ENCODE assay signal across 8 mouse cellular contexts in genomic region chr13:55622649-55623541, GRCm38 (mm10). TPM values are rescaled to one million over a fixed set of nuclear protein-coding genes. Genes with fewer than 3 reads are reported as not detected.
DNase-seq lines count a peak whose midpoint lies in the region; ATAC-seq and TF ChIP-seq lines count a peak whose summit lies in the region.

TSS of gene Caml (plus strand) at chr13:55623005.

- H3K4me1 ChIP-seq in forebrain, embryonic 10.5 days: peaks cover 24% of the 10 kb centered on the region
- peaks cover 20% of the 10 kb centered on the region for H3K4me1 ChIP-seq in heart, embryonic 15.5 days (replicated peaks)
- H3K4me1 ChIP-seq in liver, embryonic 14.5 days (replicated peaks; ENCODE audit: control insufficient read depth in 2 of 2, insufficient read depth in 2 of 2, low read length in 1 of 2): peaks cover 11 to 14% of the 10 kb centered on the region in 2 experiments
- H3K4me1 ChIP-seq in neural tube, embryonic 11.5 days (ENCODE audit: control insufficient read depth, insufficient read depth, low read length): peaks cover 5% of the 10 kb centered on the region
- no peaks in the 10 kb centered on the region for H3K4me1 ChIP-seq in stomach, postnatal 0 days (replicated peaks; ENCODE audit: control insufficient read depth, insufficient read depth)

- TF ChIP-seq EP300 in liver, embryonic 14.5 days (IDR thresholded peaks at IDR 0.05; ENCODE audit: low read depth): no peak
- no peak for TF ChIP-seq EP300 in stomach, postnatal 0 days (optimal IDR thresholded peaks at IDR 0.05)

- H3K27me3 ChIP-seq in forebrain, embryonic 10.5 days (ENCODE audit: poor library complexity, severe bottlenecking): no peaks in the 10 kb centered on the region
- H3K27me3 ChIP-seq in heart, embryonic 15.5 days: no peaks in the 10 kb centered on the region
- no peaks in the 10 kb centered on the region for H3K27me3 ChIP-seq in liver, embryonic 14.5 days (ENCODE audit: control insufficient read depth, insufficient read depth, low read length)
- no peaks in the 10 kb centered on the region for H3K27me3 ChIP-seq in neural tube, embryonic 11.5 days (ENCODE audit: control insufficient read depth, insufficient read depth, low read length)
- no peaks in the 10 kb centered on the region for H3K27me3 ChIP-seq in stomach, postnatal 0 days (ENCODE audit: control insufficient read depth, insufficient read depth, low read length)

- H3K4me2 ChIP-seq in heart, embryonic 15.5 days: peak within 1 kb of the TSS; percentile 83
- peak within 1 kb of the TSS; percentile 83 for H3K4me2 ChIP-seq in liver, embryonic 14.5 days (ENCODE audit: low read depth)
- peak within 1 kb of the TSS; percentile 71 for H3K4me2 ChIP-seq in neural tube, embryonic 11.5 days (ENCODE audit: low read depth)
- H3K4me2 ChIP-seq in stomach, postnatal 0 days (replicated peaks; ENCODE audit: low read depth): peak within 1 kb of the TSS; percentile 83

- peaks cover 31% of the 10 kb centered on the region for H3K36me3 ChIP-seq in forebrain, embryonic 10.5 days (replicated peaks)
- peaks cover 13% of the 10 kb centered on the region for H3K36me3 ChIP-seq in heart, embryonic 15.5 days
- H3K36me3 ChIP-seq in liver, embryonic 14.5 days (replicated peaks; ENCODE audit: control insufficient read depth, insufficient read depth, low read depth): peaks cover 4% of the 10 kb centered on the region
- H3K36me3 ChIP-seq in neural tube, embryonic 11.5 days (ENCODE audit: control insufficient read depth, insufficient read depth, low read length): no peaks in the 10 kb centered on the region
- peaks cover 8% of the 10 kb centered on the region; the same call in 1 of the 2 replicates for H3K36me3 ChIP-seq in stomach, postnatal 0 days (ENCODE audit: control insufficient read depth, insufficient read depth, low read length)

- H3K9me3 ChIP-seq in forebrain, embryonic 10.5 days: no peaks in the 10 kb centered on the region
- no peaks in the 10 kb centered on the region for H3K9me3 ChIP-seq in heart, embryonic 15.5 days (replicated peaks)
- H3K9me3 ChIP-seq in liver, embryonic 14.5 days (ENCODE audit: control insufficient read depth, low read length): no peaks in the 10 kb centered on the region
- no peaks in the 10 kb centered on the region for H3K9me3 ChIP-seq in neural tube, embryonic 11.5 days (ENCODE audit: control insufficient read depth, low read length)
- H3K9me3 ChIP-seq in stomach, postnatal 0 days (ENCODE audit: control insufficient read depth, low read length): no peaks in the 10 kb centered on the region

- peak within 1 kb of the TSS; percentile 66 for H3K4me3 ChIP-seq in forebrain, embryonic 10.5 days
- H3K4me3 ChIP-seq in heart, embryonic 15.5 days: peak within 1 kb of the TSS; percentile 74
- H3K4me3 ChIP-seq in liver, embryonic 14.5 days (ENCODE audit: insufficient read depth in 1 of 2, low read depth in 2 of 2, low read length in 2 of 2): peak within 1 kb of the TSS; percentile 78 to 93
- H3K4me3 ChIP-seq in neural tube, embryonic 11.5 days (ENCODE audit: low read depth, low read length): peak within 1 kb of the TSS; percentile 70
- H3K4me3 ChIP-seq in stomach, postnatal 0 days (ENCODE audit: low read depth, low read length): peak within 1 kb of the TSS; percentile 85

- under 1% methylated on average over 59 of the region's 59 CpGs for WGBS in forebrain, embryonic 10.5 days
- WGBS in heart, embryonic 15.5 days: under 1% methylated on average over 59 of the region's 59 CpGs
- under 1% methylated on average over 59 of the region's 59 CpGs for WGBS in liver, embryonic 14.5 days (ENCODE audit: insufficient replicate concordance)
- WGBS in neural tube, embryonic 11.5 days: under 1% methylated on average over 49 of the region's 59 CpGs
- under 1% methylated on average over 59 of the region's 59 CpGs for WGBS in stomach, postnatal 0 days

- TF ChIP-seq CTCF in liver, embryonic 14.5 days (IDR thresholded peaks at IDR 0.05; ENCODE audit: low read depth): no peak
- TF ChIP-seq CTCF in stomach, postnatal 0 days (IDR thresholded peaks at IDR 0.05; ENCODE audit: low read depth): peak; percentile 20; the same call in 1 of the 2 replicates

- DNase-seq in CD8-positive naive resting alpha-beta T cell, adult 2 months (ENCODE audit: low read depth in 2 of 2, low spot score in 2 of 2): peak; percentile 76 to 85
- DNase-seq in c-Kit-positive CD71-negative TER-119-negative erythroid progenitor cells, embryonic 14.5 days (ENCODE audit: low read depth): peak; percentile 93
- peak; percentile 90 for DNase-seq in forebrain, embryonic 10.5 days (ENCODE audit: extremely low spot score, low spot score)
- DNase-seq in kidney, postnatal 25 days: peak; percentile 89 to 92
- DNase-seq in liver, embryonic 14.5 days (ENCODE audit: low read depth in 3 of 3, low spot score in 3 of 3): peak; percentile 86 to 90 (median 87)
- peak; percentile 95 for DNase-seq in neural tube, embryonic 11.5 days (ENCODE audit: low spot score)
- DNase-seq in stomach, postnatal 0 days (ENCODE audit: low spot score): peak; percentile 91

- peak within 1 kb of the TSS; percentile 77 for H3K9ac ChIP-seq in heart, embryonic 15.5 days
- H3K9ac ChIP-seq in liver, embryonic 14.5 days (replicated peaks): peak within 1 kb of the TSS; percentile 83
- peak within 1 kb of the TSS; percentile 89 for H3K9ac ChIP-seq in neural tube, embryonic 11.5 days (ENCODE audit: low read length)
- H3K9ac ChIP-seq in stomach, postnatal 0 days (ENCODE audit: low read length): peak within 1 kb of the TSS; percentile 78

- H3K27ac ChIP-seq in forebrain, embryonic 10.5 days: peak within 1 kb of the TSS; percentile 94
- peak within 1 kb of the TSS; percentile 81 for H3K27ac ChIP-seq in heart, embryonic 15.5 days
- peak within 1 kb of the TSS; percentile 55 for H3K27ac ChIP-seq in liver, embryonic 14.5 days
- peak within 1 kb of the TSS; percentile 78 for H3K27ac ChIP-seq in neural tube, embryonic 11.5 days (ENCODE audit: low read depth, low read length)
- H3K27ac ChIP-seq in stomach, postnatal 0 days (replicated peaks): peak within 1 kb of the TSS; percentile 85

- peak; percentile 97 for ATAC-seq in heart, embryonic 15.5 days (replicated peaks; ENCODE audit: insufficient number of reproducible peaks, insufficient read depth, low FRiP score, low read depth)
- ATAC-seq in liver, embryonic 14.5 days (ENCODE audit: insufficient read depth): peak; percentile 99
- ATAC-seq in neural tube, embryonic 11.5 days (ENCODE audit: insufficient read depth, low FRiP score, low TSS enrichment): peak; percentile 98
- ATAC-seq in stomach, postnatal 0 days (ENCODE audit: low FRiP score, low TSS enrichment): peak; percentile 98

RNA-seq across cellular contexts. Expression of gene Caml, which starts in this region (rescaled TPM):
- polyA plus RNA-seq in forebrain, embryonic 10.5 days (2016; fragmentation: Nextera tagmentation; extraction: Ambion mirVana): 51.6 and 54.5 TPM in 2 replicates
- polyA plus RNA-seq in heart, embryonic 15.5 days (2015; fragmentation: Nextera tagmentation; extraction: Ambion mirVana): 37.9 and 38.2 TPM in 2 replicates
- 7.4 and 12.4 TPM in 2 replicates for polyA plus RNA-seq in liver, embryonic 14.5 days (2012; rRNA removed)
- polyA plus RNA-seq in liver, embryonic 14.5 days (2014; fragmentation: Nextera tagmentation; extraction: Ambion mirVana): 13.4 and 13.5 TPM in 2 replicates
- polyA plus RNA-seq in neural tube, embryonic 11.5 days (2014; fragmentation: Nextera tagmentation; extraction: Ambion mirVana): 68.0 and 69.2 TPM in 2 replicates
- 32.0 and 33.0 TPM in 2 replicates for polyA plus RNA-seq in stomach, postnatal 0 days (2015; fragmentation: Nextera tagmentation; extraction: Ambion mirVana)

Comparison
In these comparisons a context has a peak if more than half of its experiments do, and no peak if none do; other contexts are left out.
1. Peak in every context shown above with its lines: DNase-seq, ATAC-seq, H3K4me3 ChIP-seq and H3K27ac ChIP-seq.